Mouse (Mus musculus) kidney, embryonic 16.5 days (tissue): ENCODE measurements around the gene Cdc42ep1. TPM values are rescaled to one million over a fixed set of nuclear protein-coding genes. Genes with fewer than 3 reads are reported as not detected.

Experiments used
- ATAC-seq: fragments of 200-750 bp; cut with Nextera tagmentation; 2 replicates; pipeline ENCODE4 v1.8.0; 2017; ENCODE audit warnings: moderate TSS enrichment; ENCODE audit not compliant: low FRiP score, low TSS enrichment
- H3K27ac ChIP-seq: fragments of 300-500 bp; sonication (generic); 2 replicates; pipeline ENCODE4 v1.5.1; 2014; ENCODE audit warnings: low read length
- H3K27me3 ChIP-seq: fragments of 300-500 bp; sonication (generic); 2 replicates; pipeline ENCODE4 v1.6.1; 2014; ENCODE audit warnings: low read length, control low read depth, mixed read lengths; ENCODE audit not compliant: insufficient read depth
- H3K36me3 ChIP-seq: fragments of 300-500 bp; sonication (generic); 2 replicates; pipeline ENCODE4 v1.6.1; 2014; ENCODE audit warnings: low read length, control low read depth, mixed read lengths; ENCODE audit not compliant: insufficient read depth
- H3K4me1 ChIP-seq: fragments of 300-500 bp; sonication (generic); 2 replicates; pipeline ENCODE4 v1.6.1; 2014; ENCODE audit warnings: low read length, control low read depth, mixed read lengths; ENCODE audit not compliant: insufficient read depth
- H3K4me2 ChIP-seq: fragments of 300-500 bp; sonication (generic); replicated peaks from 2 replicates; pipeline ENCODE4 v1.6.1; 2014; ENCODE audit warnings: low read depth, low read length
- H3K4me3 ChIP-seq: fragments of 300-500 bp; sonication (generic); 2 replicates; pipeline ENCODE4 v1.5.1; 2014; ENCODE audit warnings: mild to moderate bottlenecking, low read length
- H3K9ac ChIP-seq: fragments of 300-500 bp; sonication (generic); replicated peaks from 2 replicates; pipeline ENCODE4 v1.6.1; 2014; ENCODE audit warnings: low read length
- H3K9me3 ChIP-seq: fragments of 300-500 bp; sonication (generic); 2 replicates; pipeline ENCODE4 v1.6.1; 2016; ENCODE audit warnings: low read length, control low read depth
- WGBS: fragments of 180-500 bp; shearing (Covaris S2); extraction: QIAGEN DNeasy Blood & Tissue Kit; methylation state at CpG from one replicate; pipeline ENCODE4 v1.1.7; 2014; 5-methylcytosine and 5-hydroxymethylcytosine counted together
- polyA plus RNA-seq: library from polyadenylated mRNA; unstranded; fragments of >200 nt; fragmentation: Nextera tagmentation; extraction: Ambion mirVana; gene quantifications from 2 replicates; pipeline ENCODE4 v1.2.1, GENCODE M21; 2015

Cdc42ep1 gene
- polyA plus RNA-seq, 1 experiment from 2014 or later = 58.5 TPM

- H3K4me1 ChIP-seq = peaks cover 74% of the 10 kb centered on the region
- peak overlapping the region; percentile 93 for H3K27ac ChIP-seq
- no peaks in the 10 kb centered on the region for H3K36me3 ChIP-seq
- peak overlapping the region; percentile 49 for H3K9ac ChIP-seq
- WGBS = 15% methylated on average over 12 of the region's 12 CpGs
- no peak overlapping the region for H3K4me3 ChIP-seq
- H3K9me3 ChIP-seq = no peaks in the 10 kb centered on the region
- no peaks in the 10 kb centered on the region for H3K27me3 ChIP-seq
- ATAC-seq = 0 out of 2 replicates have a peak, but pooled peaks have one; percentile 13
- no peak overlapping the region for H3K4me2 ChIP-seq
These were observed 7.0 kb upstream of the Cdc42ep1 start for GRCm38 (mm10) chr15:78835200-78836085.

GRCm38 (mm10) chr15:78836086-78836621, 6.3 kb upstream of the Cdc42ep1 start:
- Histone ChIP-seq H3K9me3 (no peaks in the 10 kb centered on the region), H3K27ac (peak overlapping the region; percentile 93), H3K4me3 (no peak overlapping the region), H3K9ac (peak overlapping the region; percentile 2), H3K36me3 (no peaks in the 10 kb centered on the region), H3K4me2 (no peak overlapping the region), H3K4me1 (peaks cover 76% of the 10 kb centered on the region), H3K27me3 (no peaks in the 10 kb centered on the region; the same call in 1 of the 2 replicates)
- ATAC-seq = peak; percentile 3; the same call in 1 of the 2 replicates
- WGBS = 32% methylated on average over 8 of the region's 8 CpGs

GRCm38 (mm10) chr15:78839744-78840143, 2.7 kb upstream of the Cdc42ep1 start:
- no peaks in the 10 kb centered on the region for H3K9me3 ChIP-seq
- no peak overlapping the region for H3K4me2 ChIP-seq
- H3K27me3 ChIP-seq = peaks cover 5% of the 10 kb centered on the region; the same call in 1 of the 2 replicates
- H3K4me3 ChIP-seq = no peak overlapping the region
- H3K27ac ChIP-seq = peak overlapping the region; percentile 81
- H3K4me1 ChIP-seq = peaks cover 56% of the 10 kb centered on the region
- no peak for ATAC-seq
- no peak overlapping the region for H3K9ac ChIP-seq
- no peaks in the 10 kb centered on the region for H3K36me3 ChIP-seq
- WGBS = 4% methylated on average over 2 of the region's 2 CpGs

- peaks cover 5% of the 10 kb centered on the region; the same call in 1 of the 2 replicates for H3K27me3 ChIP-seq
- peak overlapping the region; percentile 81 for H3K27ac ChIP-seq
- no peak overlapping the region for H3K4me3 ChIP-seq
- no peak overlapping the region for H3K4me2 ChIP-seq
- 43% methylated on average over 3 of the region's 3 CpGs for WGBS
- H3K36me3 ChIP-seq = no peaks in the 10 kb centered on the region
- no peaks in the 10 kb centered on the region for H3K9me3 ChIP-seq
- no peak for ATAC-seq
- H3K9ac ChIP-seq = peak overlapping the region; percentile 37; the same call in 1 of the 2 replicates
- H3K4me1 ChIP-seq = peaks cover 56% of the 10 kb centered on the region
These were observed 2.2 kb upstream of the Cdc42ep1 start for GRCm38 (mm10) chr15:78840241-78840640.

GRCm38 (mm10) chr15:78840751-78841150, 1.7 kb upstream of the Cdc42ep1 start:
- ATAC-seq = no peak
- Histone ChIP-seq H3K9me3 (no peaks in the 10 kb centered on the region), H3K4me2 (no peak overlapping the region), H3K9ac (peak overlapping the region; percentile 37; the same call in 1 of the 2 replicates), H3K4me1 (peaks cover 56% of the 10 kb centered on the region), H3K27ac (peak overlapping the region; percentile 81), H3K27me3 (peaks cover 5% of the 10 kb centered on the region; the same call in 1 of the 2 replicates), H3K36me3 (no peaks in the 10 kb centered on the region), H3K4me3 (no peak overlapping the region)
- 60% methylated on average over 11 of the region's 11 CpGs for WGBS

GRCm38 (mm10) chr15:78841161-78841790, 1.1 kb upstream of the Cdc42ep1 start:
- H3K4me2 ChIP-seq = no peak overlapping the region
- H3K9me3 ChIP-seq = no peaks in the 10 kb centered on the region
- no peak overlapping the region for H3K9ac ChIP-seq
- H3K4me3 ChIP-seq = no peak overlapping the region
- ATAC-seq = no peak
- H3K4me1 ChIP-seq = peaks cover 56% of the 10 kb centered on the region
- 0 out of 2 replicates have a peak overlapping the region, but pooled peaks have one; percentile 96 for H3K27ac ChIP-seq
- 70% methylated on average over 6 of the region's 6 CpGs for WGBS
- peaks cover 5% of the 10 kb centered on the region; the same call in 1 of the 2 replicates for H3K27me3 ChIP-seq
- H3K36me3 ChIP-seq = no peaks in the 10 kb centered on the region

- Histone ChIP-seq H3K4me3 (peak overlapping the region; percentile 71), H3K4me1 (peaks cover 55% of the 10 kb centered on the region), H3K36me3 (peaks cover 9% of the 10 kb centered on the region), H3K9ac (peak overlapping the region; percentile 94), H3K27ac (peak overlapping the region; percentile 96), H3K4me2 (peak overlapping the region; percentile 78), H3K9me3 (no peaks in the 10 kb centered on the region), H3K27me3 (peaks cover 5% of the 10 kb centered on the region; the same call in 1 of the 2 replicates)
- no peak for ATAC-seq
- WGBS = 37% methylated on average over 21 of the region's 21 CpGs
These were observed 1.4 kb downstream of the Cdc42ep1 start for GRCm38 (mm10) chr15:78843581-78844469.

GRCm38 (mm10) chr15:78844791-78845190, 2.4 kb downstream of the Cdc42ep1 start:
- H3K4me1 ChIP-seq = peaks cover 50% of the 10 kb centered on the region
- no peak for ATAC-seq
- H3K27ac ChIP-seq = peak overlapping the region; percentile 96
- peak overlapping the region; percentile 71 for H3K4me3 ChIP-seq
- H3K9me3 ChIP-seq = no peaks in the 10 kb centered on the region
- H3K36me3 ChIP-seq = peaks cover 9% of the 10 kb centered on the region
- peak overlapping the region; percentile 78 for H3K4me2 ChIP-seq
- H3K27me3 ChIP-seq = peaks cover 5% of the 10 kb centered on the region; the same call in 1 of the 2 replicates
- 24% methylated on average over 9 of the region's 9 CpGs for WGBS
- H3K9ac ChIP-seq = peak overlapping the region; percentile 94

- WGBS = 51% methylated on average over 11 of the region's 11 CpGs
- H3K36me3 ChIP-seq = peaks cover 9% of the 10 kb centered on the region
- no peak for ATAC-seq
- H3K27me3 ChIP-seq = peaks cover 5% of the 10 kb centered on the region; the same call in 1 of the 2 replicates
- H3K27ac ChIP-seq = peak overlapping the region; percentile 96
- peak overlapping the region; percentile 71 for H3K4me3 ChIP-seq
- peak overlapping the region; percentile 47; the same call in 1 of the 2 replicates for H3K9ac ChIP-seq
- peaks cover 50% of the 10 kb centered on the region for H3K4me1 ChIP-seq
- H3K4me2 ChIP-seq = peak overlapping the region; percentile 78
- H3K9me3 ChIP-seq = no peaks in the 10 kb centered on the region
These were observed 2.9 kb downstream of the Cdc42ep1 start for GRCm38 (mm10) chr15:78845321-78845720.
